Mouse (Mus musculus) midbrain, postnatal 0 days (tissue): ENCODE results near the gene Fam8a1. TPM values are rescaled to one million over a fixed set of nuclear protein-coding genes. Genes with fewer than 3 reads are reported as not detected.

Experiments used
- ATAC-seq: fragments of 200-750 bp; cut with Nextera tagmentation; 2 replicates; pipeline ENCODE4 v1.8.0; 2017; ENCODE audit warnings: moderate number of reproducible peaks, mild to moderate bottlenecking, moderate TSS enrichment, moderate library complexity; ENCODE audit not compliant: low FRiP score
- DNase-seq: peaks from one replicate; pipeline ENCODE4 v3.0.0-alpha.2; 2015; ENCODE audit warnings: low spot score
- H3K27ac ChIP-seq: fragments of 300-500 bp; sonication (generic); 2 replicates; pipeline ENCODE4 v1.5.1; 2014; ENCODE audit warnings: low read depth, mild to moderate bottlenecking, low read length, mixed read lengths
- H3K27me3 ChIP-seq: fragments of 300-500 bp; sonication (generic); 2 replicates; pipeline ENCODE4 v1.6.1; 2014; ENCODE audit warnings: low read length, control low read depth, mixed read lengths; ENCODE audit not compliant: insufficient read depth
- H3K36me3 ChIP-seq: fragments of 300-500 bp; sonication (generic); 2 replicates; pipeline ENCODE4 v1.6.1; 2014; ENCODE audit warnings: low read length, control low read depth, mixed read lengths; ENCODE audit not compliant: insufficient read depth
- H3K4me1 ChIP-seq: fragments of 300-500 bp; sonication (generic); 2 replicates; pipeline ENCODE4 v1.6.1; 2014; ENCODE audit warnings: mild to moderate bottlenecking, control low read depth, antibody characterized with exemption, low read length, mixed read lengths; ENCODE audit not compliant: insufficient read depth
- H3K4me2 ChIP-seq: fragments of 300-500 bp; sonication (generic); 2 replicates; pipeline ENCODE4 v1.6.1; 2014; ENCODE audit warnings: low read depth, mild to moderate bottlenecking, low read length, mixed read lengths; ENCODE audit not compliant: poor library complexity, severe bottlenecking
- H3K4me3 ChIP-seq: fragments of 300-500 bp; sonication (generic); 2 replicates; pipeline ENCODE4 v1.5.1; 2014; ENCODE audit warnings: low read depth, mild to moderate bottlenecking, low read length, moderate library complexity
- H3K9ac ChIP-seq: fragments of 300-500 bp; sonication (generic); replicated peaks from 2 replicates; pipeline ENCODE4 v1.6.1; 2014; ENCODE audit warnings: mild to moderate bottlenecking, low read length, moderate library complexity, mixed read lengths; ENCODE audit not compliant: poor library complexity, severe bottlenecking
- H3K9me3 ChIP-seq: fragments of 300-500 bp; sonication (generic); 2 replicates; pipeline ENCODE4 v1.6.1; 2016; ENCODE audit warnings: low read length, control low read depth
- CTCF ChIP-seq: IDR thresholded peaks from 2 replicates; pipeline ENCODE4 v1.5.1; 2016; ENCODE audit warnings: antibody characterized with exemption, mild to moderate bottlenecking
- WGBS: fragments of 180-500 bp; shearing (Covaris S2); extraction: QIAGEN DNeasy Blood & Tissue Kit; methylation state at CpG from one replicate; pipeline ENCODE4 v1.1.7; 2014; 5-methylcytosine and 5-hydroxymethylcytosine counted together
- polyA plus RNA-seq: library from polyadenylated mRNA; unstranded; fragments of >200 nt; fragmentation: Nextera tagmentation; extraction: Ambion mirVana; gene quantifications from 2 replicates; pipeline ENCODE4 v1.2.1, GENCODE M21; 2015
- total RNA-seq: library from RNA; depleted of rRNA; stranded (reverse); fragments of >200 nt; gene quantifications from 2 replicates; pipeline ENCODE4 v1.2.3, GENCODE M21; 2014

Fam8a1 gene
- total and polyA plus RNA-seq, 2 experiments from 2014 or later, result 18.1 to 59.2 TPM

- DNase-seq (no peak), ATAC-seq (no peak)
- Histone ChIP-seq H3K4me2 (no peak overlapping the region), H3K4me3 (no peak overlapping the region), H3K36me3 (no peaks in the 10 kb centered on the region), H3K27me3 (no peaks in the 10 kb centered on the region), H3K4me1 (no peaks in the 10 kb centered on the region), H3K9me3 (0 out of 2 replicates have a peak, but pooled peaks cover 3% of the 10 kb centered on the region), H3K9ac (no peak overlapping the region), H3K27ac (no peak overlapping the region)
- 95% methylated on average over 6 of the region's 6 CpGs for WGBS
- no peak for TF ChIP-seq CTCF
These were observed 25.1 kb upstream of the Fam8a1 start for GRCm38 (mm10) chr13:46644175-46644574.

- DNase-seq (no peak), ATAC-seq (no peak)
- no peak overlapping the region for H3K4me2 ChIP-seq
- no peak overlapping the region for H3K4me3 ChIP-seq
- 0 out of 2 replicates have a peak, but pooled peaks cover 3% of the 10 kb centered on the region for H3K9me3 ChIP-seq
- no peaks in the 10 kb centered on the region for H3K36me3 ChIP-seq
- no peak overlapping the region for H3K27ac ChIP-seq
- TF ChIP-seq CTCF, result no peak
- no peaks in the 10 kb centered on the region for H3K27me3 ChIP-seq
- WGBS, result 74% methylated on average over 6 of the region's 6 CpGs
- H3K9ac ChIP-seq, result no peak overlapping the region
- H3K4me1 ChIP-seq, result no peaks in the 10 kb centered on the region
These were observed 23.8 kb upstream of the Fam8a1 start for GRCm38 (mm10) chr13:46645476-46645875.

- Histone ChIP-seq H3K9ac (no peak overlapping the region), H3K4me3 (no peak overlapping the region), H3K9me3 (no peaks in the 10 kb centered on the region), H3K27ac (no peak overlapping the region), H3K4me1 (no peaks in the 10 kb centered on the region), H3K36me3 (no peaks in the 10 kb centered on the region), H3K27me3 (no peaks in the 10 kb centered on the region), H3K4me2 (no peak overlapping the region)
- no peak for ATAC-seq
- no peak for TF ChIP-seq CTCF
- WGBS, result 91% methylated on average over 7 of the region's 7 CpGs
- no peak for DNase-seq
These were observed 17.5 kb upstream of the Fam8a1 start for GRCm38 (mm10) chr13:46651853-46652252.

DNA sequence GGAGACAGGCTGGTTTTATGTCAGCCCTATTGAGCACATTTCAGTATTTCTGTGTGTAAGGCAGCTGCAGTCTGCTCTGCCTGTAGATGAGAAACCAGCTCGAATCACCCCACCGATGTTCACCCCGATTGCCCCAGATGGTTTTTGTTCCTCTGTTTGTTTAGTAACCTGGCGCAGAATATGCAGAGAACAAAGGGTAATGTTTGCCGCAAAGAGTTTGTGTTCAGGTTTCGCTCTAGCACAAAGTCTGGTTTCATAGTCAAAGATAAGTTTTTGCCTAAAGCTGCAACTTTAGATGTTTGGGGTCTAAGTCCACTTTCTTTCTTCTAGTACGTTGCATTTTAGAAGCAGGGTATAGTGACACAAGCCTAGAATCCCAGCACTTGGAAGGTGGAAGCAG is 16.7 kb upstream of the Fam8a1 start:
- ATAC-seq (no peak), DNase-seq (no peak)
- H3K9ac ChIP-seq, result no peak overlapping the region
- WGBS, result 89% methylated on average over 7 of the region's 7 CpGs
- TF ChIP-seq CTCF, result no peak
- no peak overlapping the region for H3K4me2 ChIP-seq
- no peak overlapping the region for H3K4me3 ChIP-seq
- H3K27ac ChIP-seq, result no peak overlapping the region
- no peaks in the 10 kb centered on the region for H3K27me3 ChIP-seq
- no peaks in the 10 kb centered on the region for H3K36me3 ChIP-seq
- no peaks in the 10 kb centered on the region for H3K4me1 ChIP-seq
- no peaks in the 10 kb centered on the region for H3K9me3 ChIP-seq

DNA sequence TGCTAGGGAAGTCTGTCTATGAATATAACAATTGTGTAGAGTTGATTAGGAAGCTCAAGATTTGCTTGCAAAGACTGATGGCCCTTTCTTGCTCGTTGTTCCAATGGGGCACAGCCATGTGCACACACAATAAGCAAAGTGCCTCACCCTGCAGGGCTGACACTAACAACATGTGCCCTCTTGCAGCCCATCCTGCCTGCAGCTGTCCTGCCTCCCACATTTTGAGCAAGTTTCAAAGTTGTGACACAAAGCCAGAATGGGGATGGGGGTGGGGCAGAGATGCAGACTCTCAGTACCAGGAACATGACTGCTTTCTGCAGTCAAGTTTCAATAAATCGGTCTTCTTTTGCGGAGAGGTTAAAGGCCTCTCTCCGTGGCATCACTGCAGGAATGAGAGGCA is 15.7 kb upstream of the Fam8a1 start:
- no peak for ATAC-seq
- H3K9me3 ChIP-seq, result no peaks in the 10 kb centered on the region

DNA sequence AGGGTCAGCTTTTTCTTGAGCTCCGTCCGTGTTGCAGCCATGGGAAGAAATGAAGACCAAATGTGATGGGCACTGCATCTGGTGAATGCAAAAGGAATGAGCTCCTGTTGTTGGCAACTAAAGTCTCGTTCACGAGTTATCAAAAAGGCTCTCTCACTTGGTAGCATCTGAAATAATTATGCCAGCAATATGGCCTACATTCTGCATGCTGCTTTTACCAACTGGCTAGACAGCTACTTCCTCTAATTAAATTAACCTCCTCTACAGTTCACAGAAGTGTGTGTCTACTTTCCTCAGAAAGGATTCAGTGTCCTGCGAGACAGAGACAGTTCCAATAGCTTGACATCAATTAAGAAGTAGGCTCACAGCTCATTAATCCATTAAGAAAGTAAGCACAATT is 14.8 kb upstream of the Fam8a1 start:
- WGBS, result 84% methylated on average over 5 of the region's 5 CpGs
- Histone ChIP-seq H3K9me3 (no peaks in the 10 kb centered on the region), H3K4me3 (no peak overlapping the region), H3K27ac (no peak overlapping the region), H3K27me3 (no peaks in the 10 kb centered on the region), H3K4me2 (no peak overlapping the region), H3K9ac (no peak overlapping the region), H3K4me1 (no peaks in the 10 kb centered on the region), H3K36me3 (no peaks in the 10 kb centered on the region)
- no peak for ATAC-seq
- no peak for TF ChIP-seq CTCF
- peak; percentile 11 for DNase-seq

More for the DNA sequence above, 15.7 kb upstream of the Fam8a1 start:
- Histone ChIP-seq H3K27ac (no peak overlapping the region), H3K36me3 (no peaks in the 10 kb centered on the region), H3K27me3 (no peaks in the 10 kb centered on the region), H3K9ac (no peak overlapping the region), H3K4me2 (no peak overlapping the region), H3K4me3 (no peak overlapping the region), H3K4me1 (no peaks in the 10 kb centered on the region)
- DNase-seq, result no peak
- TF ChIP-seq CTCF, result no peak
- 78% methylated on average over 4 of the region's 4 CpGs for WGBS
